Mouse (Mus musculus): ENCODE results near the gene Pde12.
A peak's percentile ranks its signal among the peaks of the same experiment; 100 is the strongest.

The Pde12 gene

DNA sequence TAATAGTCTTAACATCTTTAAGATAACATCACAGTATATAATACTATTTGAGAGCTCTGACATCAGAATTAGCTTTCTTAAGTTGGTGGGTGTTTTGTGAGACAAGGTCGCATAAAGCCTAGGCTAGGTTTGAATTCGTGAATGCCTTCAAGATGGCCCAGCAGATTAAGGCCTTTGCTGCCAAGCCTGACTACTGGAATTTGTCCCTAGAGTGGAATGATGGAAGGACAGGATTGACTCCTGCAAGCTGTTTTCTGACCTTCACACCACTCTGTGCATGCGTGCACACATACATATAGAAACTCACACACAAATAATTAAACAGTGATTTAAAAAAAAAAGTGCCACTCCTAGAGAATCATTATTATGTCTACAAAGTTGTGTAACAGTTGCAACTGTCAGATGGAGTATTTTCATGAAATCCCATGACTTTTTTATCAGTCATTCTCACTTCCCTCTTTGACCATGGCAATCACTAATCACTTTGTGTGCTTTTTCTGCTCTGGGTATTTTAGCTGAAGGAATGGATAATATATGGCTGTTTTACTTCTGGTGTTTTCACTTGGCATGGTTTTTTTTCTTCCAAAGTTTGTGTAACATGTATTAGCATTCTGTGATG is 26.6 kb downstream of the Pde12 start:
- peak; percentile 13 for DNase-seq (ENCODE audit: low read depth, low spot score)

DNA sequence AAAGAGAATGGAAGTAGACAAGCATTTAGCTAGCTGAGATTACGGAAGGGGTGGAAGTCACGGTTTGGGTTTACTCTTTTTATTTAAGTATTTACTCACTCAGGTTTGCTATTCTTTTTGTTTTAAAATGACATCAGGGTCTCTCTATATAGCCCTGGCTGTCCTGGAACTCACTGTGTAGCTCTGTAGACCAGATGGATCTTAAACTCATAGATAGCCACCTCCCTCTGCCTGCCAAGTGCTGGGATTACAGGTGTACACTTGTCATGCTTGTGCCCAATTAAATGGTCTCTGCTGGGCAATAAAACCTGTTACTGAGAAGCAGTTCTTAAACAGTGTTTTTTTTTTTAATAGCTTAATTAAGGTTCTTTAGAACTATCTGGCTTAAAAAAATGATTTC is 29.7 kb downstream of the Pde12 start:
- peak; percentile 40 for DNase-seq (ENCODE audit: low read depth, low spot score)

DNA sequence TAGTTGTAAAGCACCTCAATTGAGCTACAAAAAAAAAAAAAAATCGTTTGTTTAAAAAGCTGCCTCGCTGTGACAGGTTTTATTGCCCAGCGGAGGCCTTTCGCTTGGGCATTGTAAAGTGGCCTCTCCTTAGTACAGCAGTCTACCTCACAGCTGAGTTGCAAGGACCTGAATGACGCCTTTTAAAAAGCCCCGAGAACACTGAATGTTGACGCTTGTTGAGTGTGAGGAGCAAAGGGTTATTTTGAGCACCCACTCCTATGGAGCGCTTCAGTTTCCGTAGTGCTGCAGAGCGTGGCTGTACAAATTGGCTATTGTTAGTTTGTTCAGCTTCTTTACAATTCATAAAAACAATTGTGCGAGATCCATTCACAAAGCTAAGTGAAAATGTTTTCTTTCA is 30.4 kb downstream of the Pde12 start:
- no peak for DNase-seq (ENCODE audit: low read depth, low spot score)

GRCm38 (mm10) chr14:26638708-26639084 is 31.0 kb downstream of the Pde12 start:
- peak; percentile 75 for DNase-seq (ENCODE audit: low read depth, low spot score)

DNA sequence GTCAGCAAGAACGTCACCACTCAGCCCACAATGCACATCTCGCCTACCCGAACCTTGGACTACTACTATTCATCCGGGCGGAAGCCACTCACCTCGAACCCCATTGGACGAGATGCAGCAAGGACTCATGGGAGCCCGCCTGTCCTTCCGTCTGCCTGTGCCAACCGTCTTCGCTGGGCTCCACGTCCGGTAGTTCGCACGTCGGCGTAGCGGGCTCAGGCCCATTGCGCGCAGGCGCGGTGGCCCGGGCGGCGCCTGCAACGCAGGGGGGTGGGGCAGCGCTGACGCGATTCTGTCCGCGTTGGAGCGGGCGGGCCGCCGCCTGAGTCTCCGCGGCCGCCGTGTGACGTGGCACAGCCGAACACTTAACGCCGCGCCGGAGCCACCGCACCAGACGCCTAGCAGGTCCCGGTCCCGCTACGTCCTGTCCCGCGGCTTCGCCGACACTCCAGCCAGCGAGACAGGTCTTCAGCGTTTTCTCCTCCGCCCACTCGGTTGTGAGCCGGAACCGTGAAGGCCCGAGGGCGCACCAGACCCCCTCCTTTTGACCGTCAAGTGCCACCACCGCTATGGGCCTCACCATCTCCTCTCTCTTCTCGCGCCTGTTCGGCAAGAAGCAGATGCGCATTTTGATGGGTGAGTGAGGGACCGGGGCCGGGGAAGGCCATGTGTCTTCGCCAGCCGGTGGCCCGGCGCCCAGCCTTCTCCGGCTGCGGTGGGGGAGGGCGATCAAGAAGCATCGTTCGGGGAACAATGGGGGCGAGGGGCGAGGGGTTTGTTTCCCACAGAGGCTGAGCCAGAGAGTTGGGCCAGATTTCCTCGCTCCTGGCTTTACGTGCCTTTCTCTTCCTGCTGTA is 31.6 kb downstream of the Pde12 start, which contains the start of gene Arf4:
TSS of gene Arf4 (plus strand) at position 224 of the 857 bp plus-strand sequence.
- peak; percentile 99 for DNase-seq (ENCODE audit: low read depth, low spot score)

- no peak for DNase-seq (ENCODE audit: low read depth, low spot score)
These were observed 32.4 kb downstream of the Pde12 start for GRCm38 (mm10) chr14:26637025-26637850.

GRCm38 (mm10) chr14:26626605-26627140 is 43.0 kb downstream of the Pde12 start:
- DNase-seq (ENCODE audit: low read depth, low spot score): no peak

DNA sequence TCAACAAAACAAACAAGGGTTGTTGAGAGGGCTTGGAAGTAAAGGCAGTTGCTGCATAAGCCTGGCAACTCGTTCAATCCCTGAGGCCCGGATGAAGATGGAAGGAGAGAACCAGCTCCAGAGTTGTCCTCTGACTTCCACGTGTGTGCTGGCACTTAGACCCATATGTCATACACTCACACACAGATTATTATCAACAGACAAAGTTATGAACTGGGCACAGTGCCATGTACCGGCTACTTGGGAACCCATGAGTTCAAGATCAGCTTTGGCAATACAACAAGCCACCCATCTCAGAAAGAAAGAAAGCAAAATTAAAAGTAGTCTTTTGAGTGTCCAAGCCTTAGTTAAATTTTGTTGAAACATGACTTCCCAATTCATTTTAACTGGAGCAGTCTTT is 44.4 kb downstream of the Pde12 start:
- DNase-seq (ENCODE audit: low read depth, low spot score): no peak

DNA sequence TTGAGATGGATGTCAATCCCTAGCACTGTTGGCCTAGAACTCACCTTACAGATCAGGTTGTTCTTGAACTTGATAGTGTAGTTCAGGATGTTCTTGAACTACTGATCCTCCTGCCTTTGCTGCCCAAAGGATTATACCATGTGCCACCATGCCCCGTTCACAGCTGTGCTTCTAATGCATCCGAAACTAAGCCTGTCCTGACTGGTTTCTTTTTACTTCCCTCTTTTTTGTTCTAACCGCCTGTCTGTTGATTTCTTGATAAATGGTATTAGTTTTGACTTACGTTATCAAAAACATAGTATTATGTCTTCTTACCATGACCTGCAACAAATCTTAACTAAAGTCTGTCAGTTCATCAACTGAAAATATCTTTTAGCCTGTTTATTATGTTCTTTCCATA is 59.0 kb downstream of the Pde12 start:
- DNase-seq (ENCODE audit: low read depth, low spot score): no peak

All from R1 (cell line).